Mouse (Mus musculus): Measurements from ENCODE around the gene Moap1. TPM values are rescaled to one million over a fixed set of nuclear protein-coding genes. Genes with fewer than 3 reads are reported as not detected.

The Moap1 gene
- 5.6 and 6.8 TPM in 2 replicates for polyA plus RNA-seq (2015; fragmentation: Nextera tagmentation; extraction: Ambion mirVana)

DNA sequence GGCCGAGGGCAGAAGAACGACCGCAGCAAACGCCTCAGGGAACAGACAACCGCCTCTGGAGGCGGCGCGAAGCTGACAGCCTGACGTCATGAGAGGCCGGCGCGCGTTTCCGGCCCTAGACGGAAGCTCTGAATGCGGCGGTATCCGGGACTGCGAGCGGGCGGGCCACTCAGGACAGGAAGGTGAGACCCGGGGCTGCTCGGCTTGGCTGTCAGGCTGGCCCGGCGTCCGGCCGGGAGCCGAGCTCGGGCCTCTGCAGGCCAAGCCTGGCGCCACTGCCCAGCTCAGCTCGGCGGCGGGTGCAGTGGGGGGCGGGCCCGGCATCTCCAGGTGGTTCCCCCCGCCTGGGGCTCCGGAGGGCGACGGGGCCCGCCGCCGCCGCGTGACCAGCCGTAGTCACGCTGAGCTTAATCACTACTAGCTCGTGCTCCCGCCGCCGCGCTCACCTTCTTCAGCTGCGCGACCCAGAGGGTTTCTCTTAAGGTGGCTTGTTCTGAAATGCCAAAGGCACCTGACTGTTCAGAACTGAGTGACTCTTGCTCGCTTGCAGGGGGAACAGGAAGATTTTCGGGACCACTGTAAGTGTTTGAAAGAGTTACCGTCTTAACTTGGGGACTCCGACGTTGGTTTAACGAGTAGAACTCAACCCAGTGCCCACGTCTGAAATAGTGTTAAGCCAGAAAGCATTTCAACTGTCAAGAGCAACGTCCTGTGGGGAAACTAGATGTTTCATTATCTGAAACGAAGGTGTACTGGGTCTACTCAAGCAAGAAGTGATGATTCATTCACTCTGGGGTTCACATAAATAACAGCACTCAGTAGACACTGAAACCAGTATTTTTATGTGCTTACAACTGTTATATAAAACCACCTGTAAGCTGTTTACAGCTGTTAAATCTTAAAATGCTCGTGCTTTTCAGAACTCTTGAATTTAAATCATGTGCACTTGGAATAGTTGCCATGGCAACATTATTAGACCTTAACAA lies at the start of gene Moap1, which contains the start of gene Tmem251:
Gene Moap1 (minus strand): TSS at position 73 of the 986 bp plus-strand sequence.
Gene Tmem251 (plus strand): TSS at position 174 of the 986 bp plus-strand sequence.
- ATAC-seq (ENCODE audit: low read depth): peak; percentile 97
- H3K36me3 ChIP-seq (ENCODE audit: control insufficient read depth, insufficient read depth): 0 out of 2 replicates have a peak, but pooled peaks cover 4% of the 10 kb centered on the region
- peaks cover 24% of the 10 kb centered on the region for H3K4me1 ChIP-seq (ENCODE audit: control insufficient read depth, low read depth, low read length)
- no peaks in the 10 kb centered on the region for H3K9me3 ChIP-seq (replicated peaks; ENCODE audit: control insufficient read depth, low read length)
- H3K4me3 ChIP-seq (ENCODE audit: low read depth, low read length): peak within 1 kb of the TSS; percentile 93
- H3K27me3 ChIP-seq (ENCODE audit: control insufficient read depth, insufficient read depth, low read depth, low read length): no peaks in the 10 kb centered on the region
- peak within 1 kb of the TSS; percentile 94 for H3K27ac ChIP-seq (ENCODE audit: low read length)
- under 1% methylated on average over 62 of the region's 63 CpGs for WGBS (ENCODE audit: insufficient replicate concordance)
- peak within 1 kb of the TSS; percentile 91 for H3K9ac ChIP-seq (ENCODE audit: low read depth, low read length)
- H3K4me2 ChIP-seq (ENCODE audit: low read depth, low read length): peak within 1 kb of the TSS; percentile 95

DNA sequence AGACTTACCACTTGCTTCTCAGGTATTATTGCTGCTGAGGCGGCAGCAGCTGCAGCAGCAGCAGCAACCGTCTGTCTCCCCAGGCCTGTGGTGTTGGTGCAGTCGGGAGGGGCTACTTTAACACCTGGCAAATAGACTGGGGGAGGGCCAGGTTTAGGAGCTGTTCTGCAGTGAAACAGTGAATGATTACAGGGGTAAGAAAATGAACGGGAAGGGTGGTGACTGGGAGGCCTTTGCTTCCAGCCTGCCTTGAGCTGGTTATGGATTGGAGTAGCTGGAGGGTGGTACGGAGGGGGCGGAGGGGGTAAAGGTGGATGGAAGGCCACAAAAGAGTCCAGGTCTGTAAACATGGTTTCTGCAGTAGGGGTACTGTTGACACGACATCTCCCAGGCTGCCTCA lies 44.5 kb upstream of the Moap1 start:
- Histone ChIP-seq H3K27me3 (ENCODE audit: control insufficient read depth, insufficient read depth, low read depth, low read length) (no peaks in the 10 kb centered on the region), H3K9me3 (replicated peaks; ENCODE audit: control insufficient read depth, low read length) (no peaks in the 10 kb centered on the region), H3K4me3 (ENCODE audit: low read depth, low read length) (peak overlapping the region; percentile 14), H3K4me2 (ENCODE audit: low read depth, low read length) (0 out of 2 replicates have a peak overlapping the region, but pooled peaks have one; percentile 32), H3K4me1 (ENCODE audit: control insufficient read depth, low read depth, low read length) (peaks cover 3% of the 10 kb centered on the region), H3K36me3 (ENCODE audit: control insufficient read depth, insufficient read depth) (peaks cover 34% of the 10 kb centered on the region), H3K27ac (ENCODE audit: low read length) (peak overlapping the region; percentile 69), H3K9ac (ENCODE audit: low read depth, low read length) (no peak overlapping the region)
- 64% methylated on average over 7 of the region's 7 CpGs for WGBS (ENCODE audit: insufficient replicate concordance)
- peak; percentile 92 for ATAC-seq (ENCODE audit: low read depth)

DNA sequence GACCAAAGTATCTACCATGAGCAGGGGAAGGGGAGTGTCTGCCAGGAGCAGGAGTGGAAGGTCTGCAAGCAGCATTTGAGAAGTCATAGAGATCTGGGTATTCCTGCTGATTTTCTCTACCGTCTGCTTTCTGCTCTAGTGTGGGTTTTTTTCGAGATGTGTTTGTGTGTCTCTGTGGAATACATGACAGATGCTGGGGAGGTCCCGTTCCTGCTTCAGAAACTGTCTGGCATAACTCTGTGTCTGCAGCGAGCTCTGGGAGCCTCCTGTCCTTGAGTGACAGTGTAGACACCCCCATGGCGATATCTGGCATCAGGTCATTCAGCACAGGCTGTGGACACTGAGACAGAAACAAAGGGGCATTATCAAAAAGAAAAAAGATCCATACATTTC lies 42.1 kb upstream of the Moap1 start:
- Histone ChIP-seq H3K4me3 (ENCODE audit: low read depth, low read length) (no peak overlapping the region), H3K27ac (ENCODE audit: low read length) (no peak overlapping the region), H3K9me3 (replicated peaks; ENCODE audit: control insufficient read depth, low read length) (no peaks in the 10 kb centered on the region), H3K4me1 (ENCODE audit: control insufficient read depth, low read depth, low read length) (peaks cover 3% of the 10 kb centered on the region), H3K9ac (ENCODE audit: low read depth, low read length) (no peak overlapping the region), H3K36me3 (ENCODE audit: control insufficient read depth, insufficient read depth) (peaks cover 22% of the 10 kb centered on the region), H3K4me2 (ENCODE audit: low read depth, low read length) (no peak overlapping the region), H3K27me3 (ENCODE audit: control insufficient read depth, insufficient read depth, low read depth, low read length) (no peaks in the 10 kb centered on the region)
- ATAC-seq (ENCODE audit: low read depth): no peak
- WGBS (ENCODE audit: insufficient replicate concordance): 83% methylated on average over 5 of the region's 5 CpGs

DNA sequence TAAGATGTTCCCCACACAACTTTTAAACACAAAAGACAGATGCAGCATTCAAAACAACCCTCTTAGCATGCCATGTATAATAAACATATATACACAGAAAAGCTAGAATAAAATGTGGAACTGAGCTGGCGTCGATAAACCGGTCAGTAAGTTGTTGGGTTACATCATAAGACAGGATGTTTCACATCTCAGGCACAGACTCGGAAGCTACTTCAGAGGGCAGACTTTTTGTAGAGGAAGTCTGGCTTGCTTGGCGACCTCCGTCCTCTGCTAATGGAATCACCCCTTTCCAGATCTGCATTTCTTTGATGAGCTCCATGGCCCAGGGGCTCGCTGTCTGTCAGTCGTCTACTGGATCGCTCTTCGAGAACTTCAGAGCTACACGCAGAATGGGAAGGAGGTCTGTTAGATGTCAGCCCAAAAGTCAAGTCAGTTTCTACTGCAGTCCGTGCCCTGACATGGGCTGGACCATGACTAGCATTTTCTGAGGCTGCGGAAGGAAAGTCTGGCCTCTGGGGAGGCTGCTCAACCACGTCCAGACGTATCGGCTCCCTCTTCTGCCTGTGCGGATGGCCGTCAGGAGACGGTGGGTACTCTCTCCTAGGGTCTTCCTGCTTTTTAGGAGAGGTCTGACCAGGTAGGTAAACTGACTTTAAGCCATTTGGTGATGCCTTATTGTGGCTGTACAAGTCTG lies 41.6 kb upstream of the Moap1 start:
- no peak overlapping the region for H3K9ac ChIP-seq (ENCODE audit: low read depth, low read length)
- no peak overlapping the region for H3K4me3 ChIP-seq (ENCODE audit: low read depth, low read length)
- H3K27ac ChIP-seq (ENCODE audit: low read length): no peak overlapping the region
- peaks cover 3% of the 10 kb centered on the region for H3K4me1 ChIP-seq (ENCODE audit: control insufficient read depth, low read depth, low read length)
- WGBS (ENCODE audit: insufficient replicate concordance): 81% methylated on average over 19 of the region's 19 CpGs
- H3K36me3 ChIP-seq (ENCODE audit: control insufficient read depth, insufficient read depth): peaks cover 22% of the 10 kb centered on the region
- no peak overlapping the region for H3K4me2 ChIP-seq (ENCODE audit: low read depth, low read length)
- H3K27me3 ChIP-seq (ENCODE audit: control insufficient read depth, insufficient read depth, low read depth, low read length): no peaks in the 10 kb centered on the region
- H3K9me3 ChIP-seq (replicated peaks; ENCODE audit: control insufficient read depth, low read length): no peaks in the 10 kb centered on the region
- no peak for ATAC-seq (ENCODE audit: low read depth)

DNA sequence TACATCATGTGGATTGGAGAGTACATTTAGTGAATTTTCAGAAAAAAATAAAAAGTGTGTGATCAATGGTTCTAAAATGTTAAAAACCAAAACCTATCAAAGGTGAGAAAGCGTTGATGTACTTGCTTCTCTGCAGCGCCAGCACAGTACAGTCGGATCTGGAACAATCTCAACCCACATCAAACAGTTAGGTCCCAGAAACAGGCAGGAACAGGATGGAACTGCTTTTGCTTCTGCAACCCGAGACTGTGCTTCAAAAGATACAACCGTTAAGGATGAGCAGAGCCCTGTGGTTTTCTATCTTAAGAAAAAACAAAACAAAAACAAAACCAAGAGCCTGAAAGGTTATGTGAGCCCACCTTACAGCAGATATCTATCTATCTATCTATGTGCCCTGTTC lies 39.4 kb upstream of the Moap1 start:
- peaks cover 3% of the 10 kb centered on the region for H3K4me1 ChIP-seq (ENCODE audit: control insufficient read depth, low read depth, low read length)
- H3K9me3 ChIP-seq (replicated peaks; ENCODE audit: control insufficient read depth, low read length): no peaks in the 10 kb centered on the region
- ATAC-seq (ENCODE audit: low read depth): no peak
- H3K36me3 ChIP-seq (ENCODE audit: control insufficient read depth, insufficient read depth): peaks cover 21% of the 10 kb centered on the region
- H3K9ac ChIP-seq (ENCODE audit: low read depth, low read length): no peak overlapping the region
- H3K4me2 ChIP-seq (ENCODE audit: low read depth, low read length): no peak overlapping the region
- no peaks in the 10 kb centered on the region for H3K27me3 ChIP-seq (ENCODE audit: control insufficient read depth, insufficient read depth, low read depth, low read length)
- no peak overlapping the region for H3K4me3 ChIP-seq (ENCODE audit: low read depth, low read length)
- WGBS (ENCODE audit: insufficient replicate concordance): 82% methylated on average over 5 of the region's 5 CpGs
- H3K27ac ChIP-seq (ENCODE audit: low read length): no peak overlapping the region

DNA sequence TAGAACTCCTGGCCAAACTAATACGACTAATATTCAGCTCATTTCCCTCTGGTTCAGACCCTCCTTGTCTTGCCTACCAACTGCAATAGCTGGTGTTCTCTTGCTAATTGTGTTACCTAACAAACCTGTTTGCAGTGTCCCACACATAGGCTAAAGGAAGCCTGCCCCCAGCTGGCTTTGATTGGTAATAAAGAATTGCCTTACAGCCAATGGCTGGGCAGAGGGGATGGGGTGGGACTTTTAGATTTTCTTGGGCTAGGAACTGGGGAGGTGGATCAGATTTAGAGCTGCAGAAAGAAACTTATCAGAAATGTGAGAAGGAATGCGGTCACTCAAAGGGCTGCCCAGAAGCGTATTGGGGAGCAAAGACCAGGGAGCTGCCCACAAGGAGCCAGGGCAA lies 36.0 kb upstream of the Moap1 start:
- Histone ChIP-seq H3K27ac (ENCODE audit: low read length) (no peak overlapping the region), H3K36me3 (ENCODE audit: control insufficient read depth, insufficient read depth) (peaks cover 31% of the 10 kb centered on the region), H3K9me3 (replicated peaks; ENCODE audit: control insufficient read depth, low read length) (no peaks in the 10 kb centered on the region), H3K4me1 (ENCODE audit: control insufficient read depth, low read depth, low read length) (peaks cover 3% of the 10 kb centered on the region), H3K27me3 (ENCODE audit: control insufficient read depth, insufficient read depth, low read depth, low read length) (no peaks in the 10 kb centered on the region), H3K4me2 (ENCODE audit: low read depth, low read length) (no peak overlapping the region), H3K9ac (ENCODE audit: low read depth, low read length) (no peak overlapping the region), H3K4me3 (ENCODE audit: low read depth, low read length) (no peak overlapping the region)
- ATAC-seq (ENCODE audit: low read depth): peak; percentile 56; the same call in 1 of the 2 replicates
- 49% methylated on average over 3 of the region's 3 CpGs for WGBS (ENCODE audit: insufficient replicate concordance)

DNA sequence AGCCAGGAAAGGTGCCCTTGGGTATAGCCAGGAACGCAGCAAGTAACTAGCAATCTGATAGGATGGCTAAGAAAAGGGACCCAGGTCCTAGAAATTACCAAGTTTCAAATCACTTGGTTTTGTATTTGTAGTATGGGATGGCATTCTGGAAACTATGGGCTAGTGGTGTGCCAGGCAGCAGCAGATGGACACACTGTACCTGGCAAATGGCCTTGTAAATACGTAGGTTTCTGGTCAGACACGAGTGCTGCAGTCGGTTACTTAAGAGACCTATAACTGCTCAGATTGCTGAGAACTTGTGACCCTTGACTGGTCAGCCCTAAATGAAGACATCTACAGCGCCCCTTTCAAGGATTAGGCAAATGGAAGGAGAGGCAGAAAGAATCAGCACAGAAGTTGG lies 34.7 kb upstream of the Moap1 start:
- peaks cover 29% of the 10 kb centered on the region for H3K36me3 ChIP-seq (ENCODE audit: control insufficient read depth, insufficient read depth)
- WGBS (ENCODE audit: insufficient replicate concordance): 91% methylated on average over 5 of the region's 5 CpGs
- H3K4me1 ChIP-seq (ENCODE audit: control insufficient read depth, low read depth, low read length): no peaks in the 10 kb centered on the region; the same call in 1 of the 2 replicates
- no peaks in the 10 kb centered on the region for H3K9me3 ChIP-seq (replicated peaks; ENCODE audit: control insufficient read depth, low read length)
- no peak overlapping the region for H3K9ac ChIP-seq (ENCODE audit: low read depth, low read length)
- ATAC-seq (ENCODE audit: low read depth): no peak
- no peak overlapping the region for H3K27ac ChIP-seq (ENCODE audit: low read length)
- H3K4me2 ChIP-seq (ENCODE audit: low read depth, low read length): no peak overlapping the region
- H3K4me3 ChIP-seq (ENCODE audit: low read depth, low read length): no peak overlapping the region
- no peaks in the 10 kb centered on the region for H3K27me3 ChIP-seq (ENCODE audit: control insufficient read depth, insufficient read depth, low read depth, low read length)

DNA sequence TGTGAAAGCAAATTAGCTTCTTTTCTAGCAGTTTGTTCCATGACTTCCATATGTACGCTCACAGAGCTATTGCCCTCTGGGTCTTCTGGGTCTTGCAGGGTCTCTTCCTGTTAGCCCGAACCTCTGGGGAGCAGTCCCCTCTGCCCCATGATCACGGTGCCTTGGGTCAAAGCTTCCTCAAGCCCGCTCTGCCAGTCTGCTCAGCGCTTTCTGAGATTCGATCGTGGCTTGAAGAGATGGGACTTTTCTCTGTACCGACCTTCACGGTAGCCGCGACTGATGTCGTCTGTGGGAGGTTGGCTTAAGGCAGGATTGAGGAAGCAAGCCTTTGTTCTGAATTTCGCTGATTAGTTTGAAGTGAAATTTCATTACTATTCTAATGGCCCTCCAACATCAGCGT lies 32.6 kb upstream of the Moap1 start:
- no peak overlapping the region for H3K4me3 ChIP-seq (ENCODE audit: low read depth, low read length)
- H3K4me2 ChIP-seq (ENCODE audit: low read depth, low read length): no peak overlapping the region
- H3K4me1 ChIP-seq (ENCODE audit: control insufficient read depth, low read depth, low read length): no peaks in the 10 kb centered on the region; the same call in 1 of the 2 replicates
- H3K27ac ChIP-seq (ENCODE audit: low read length): no peak overlapping the region
- H3K36me3 ChIP-seq (ENCODE audit: control insufficient read depth, insufficient read depth): peaks cover 44% of the 10 kb centered on the region
- no peak overlapping the region for H3K9ac ChIP-seq (ENCODE audit: low read depth, low read length)
- H3K27me3 ChIP-seq (ENCODE audit: control insufficient read depth, insufficient read depth, low read depth, low read length): no peaks in the 10 kb centered on the region
- WGBS (ENCODE audit: insufficient replicate concordance): 88% methylated on average over 14 of the region's 14 CpGs
- ATAC-seq (ENCODE audit: low read depth): no peak
- H3K9me3 ChIP-seq (replicated peaks; ENCODE audit: control insufficient read depth, low read length): no peaks in the 10 kb centered on the region

Measured in liver, embryonic 16.5 days (tissue).